In the genomic region with DNA sequence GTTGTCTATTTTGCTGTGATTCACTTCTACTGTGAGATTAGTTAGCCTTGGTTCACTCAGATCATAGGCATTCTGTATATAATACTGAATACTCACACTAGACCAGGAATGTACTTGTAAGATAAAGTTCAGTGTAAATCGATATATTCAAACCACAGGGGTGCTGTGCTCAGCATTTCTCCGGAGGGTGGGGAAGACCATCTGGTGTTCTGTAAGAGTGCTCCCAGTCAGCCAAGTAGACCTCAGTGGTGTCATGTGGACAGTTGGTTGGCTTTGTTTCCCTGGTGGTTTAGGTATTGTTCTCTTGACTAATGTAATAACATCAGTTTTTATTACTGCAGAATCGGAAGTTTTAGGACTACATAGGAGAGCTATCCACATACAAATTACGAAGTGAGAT, we compare ENCODE assay signal across 19 mouse cellular contexts. TPM values are rescaled to one million over a fixed set of nuclear protein-coding genes. Genes with fewer than 3 reads are reported as not detected.
DNase-seq lines count a peak whose midpoint lies in the region; ATAC-seq and TF ChIP-seq lines count a peak whose summit lies in the region.
"Had no signal": no experiment of that assay in that cellular context is flagged by ENCODE, and none has a peak within 500 bp of the region (broad histone marks: within the 10 kb centered on the region; RNA-seq: fewer than 3 reads in every experiment).

No protein-coding gene starts in this region.

- TF ChIP-seq POLR2A in limb, embryonic 14.5 days (IDR thresholded peaks at IDR 0.05; ENCODE audit: borderline replicate concordance, extremely low read depth, insufficient read depth, insufficient read length) = no peak
- no peak for TF ChIP-seq POLR2A in brain, embryonic 14.5 days (IDR thresholded peaks at IDR 0.05; ENCODE audit: borderline replicate concordance, extremely low read depth, insufficient read depth, insufficient read length, poor library complexity, severe bottlenecking)

- peak; percentile 42 for DNase-seq in cerebellum, adult 11-12 months
- DNase-seq in cerebellum, postnatal 4 days (ENCODE audit: low spot score in 2 of 2) = no peak
- no peak for DNase-seq in limb, embryonic 14.5 days (ENCODE audit: low spot score)
- no peak for DNase-seq in limb, embryonic 10.5 days (ENCODE audit: low spot score)
- peak; percentile 42 for DNase-seq in brain, embryonic 14.5 days (ENCODE audit: low read depth)
- DNase-seq in adrenal gland, postnatal 36 days = no peak
- no peak for DNase-seq in heart, adult 8-10 months (ENCODE audit: low spot score)
- DNase-seq: adrenal gland, postnatal 10 days; gastrocnemius, postnatal 14 days; kidney, adult 18-20 months; kidney, postnatal 4 days; retina, postnatal 1 day; thymus, adult 2 months had no signal

- H3K9ac ChIP-seq in limb, embryonic 14.5 days (ENCODE audit: low read depth, low read length, severe bottlenecking) = no peak overlapping the region
- H3K9ac ChIP-seq in stomach, embryonic 16.5 days (ENCODE audit: low read length) = no peak overlapping the region
- H3K9ac ChIP-seq: hindbrain, embryonic 14.5 days; midbrain, embryonic 12.5 days; neural tube, embryonic 12.5 days had no signal

- no peak overlapping the region for H3K4me2 ChIP-seq in limb, embryonic 14.5 days (replicated peaks; ENCODE audit: low read depth, low read length, severe bottlenecking)
- H3K4me2 ChIP-seq in stomach, embryonic 16.5 days (ENCODE audit: low read depth, low read length) = no peak overlapping the region
- H3K4me2 ChIP-seq: hindbrain, embryonic 14.5 days; midbrain, embryonic 12.5 days; neural tube, embryonic 12.5 days had no signal

- peaks cover 68% of the 10 kb centered on the region for H3K36me3 ChIP-seq in limb, embryonic 14.5 days (ENCODE audit: control insufficient read depth, insufficient read depth, low read length)
- H3K36me3 ChIP-seq in limb, embryonic 10.5 days = peaks cover 74% of the 10 kb centered on the region
- H3K36me3 ChIP-seq in stomach, embryonic 16.5 days (ENCODE audit: control insufficient read depth, insufficient read depth, low read length) = peaks cover 5% of the 10 kb centered on the region; the same call in 1 of the 2 replicates

- H3K4me1 ChIP-seq in limb, embryonic 14.5 days (ENCODE audit: control insufficient read depth, insufficient read depth, low read length) = no peaks in the 10 kb centered on the region
- no peaks in the 10 kb centered on the region for H3K4me1 ChIP-seq in limb, embryonic 10.5 days
- no peaks in the 10 kb centered on the region for H3K4me1 ChIP-seq in stomach, embryonic 16.5 days (ENCODE audit: control insufficient read depth, insufficient read depth, low read length)
- H3K4me1 ChIP-seq: midbrain, embryonic 12.5 days; neural tube, embryonic 12.5 days had no signal

- ATAC-seq in limb, embryonic 14.5 days (ENCODE audit: low FRiP score, low read depth) = peak; percentile 51; the same call in 1 of the 2 replicates
- ATAC-seq in stomach, embryonic 16.5 days (ENCODE audit: insufficient read depth, low FRiP score) = 0 out of 2 replicates have a peak, but pooled peaks have one; percentile 10
- ATAC-seq: lung, postnatal 0 days had no signal

- no peak overlapping the region for H3K27ac ChIP-seq in limb, embryonic 14.5 days (replicated peaks; ENCODE audit: low read depth, low read length)
- no peak overlapping the region for H3K27ac ChIP-seq in limb, embryonic 10.5 days
- H3K27ac ChIP-seq in stomach, embryonic 16.5 days (ENCODE audit: low read length) = no peak overlapping the region
- H3K27ac ChIP-seq: hindbrain, embryonic 14.5 days; midbrain, embryonic 12.5 days; neural tube, embryonic 12.5 days had no signal

- H3K4me3 ChIP-seq in limb, embryonic 14.5 days (replicated peaks; ENCODE audit: low read length) = no peak overlapping the region
- no peak overlapping the region for H3K4me3 ChIP-seq in limb, embryonic 10.5 days
- H3K4me3 ChIP-seq in stomach, embryonic 16.5 days (replicated peaks; ENCODE audit: low read length) = no peak overlapping the region
- H3K4me3 ChIP-seq: erythroblast, embryonic 14.5 days; midbrain, embryonic 12.5 days; neural tube, embryonic 12.5 days had no signal

- WGBS in limb, embryonic 14.5 days = 70% methylated on average over 4 of the region's 4 CpGs
- WGBS in limb, embryonic 10.5 days = 93% methylated on average over 4 of the region's 4 CpGs
- 65% methylated on average over 4 of the region's 4 CpGs for WGBS in stomach, embryonic 16.5 days

- TF ChIP-seq CTCF in brain, embryonic 14.5 days (IDR thresholded peaks at IDR 0.05; ENCODE audit: borderline replicate concordance, extremely low read depth, insufficient read depth, insufficient read length) = no peak

- no peaks in the 10 kb centered on the region for H3K27me3 ChIP-seq in limb, embryonic 14.5 days (ENCODE audit: control insufficient read depth, insufficient read depth, low read length)
- no peaks in the 10 kb centered on the region for H3K27me3 ChIP-seq in limb, embryonic 10.5 days (ENCODE audit: low read depth, poor library complexity, severe bottlenecking)
- H3K27me3 ChIP-seq in stomach, embryonic 16.5 days (ENCODE audit: control insufficient read depth, insufficient read depth, low read length) = no peaks in the 10 kb centered on the region
- H3K27me3 ChIP-seq: midbrain, embryonic 12.5 days; neural tube, embryonic 12.5 days had no signal

- H3K9me3 ChIP-seq in limb, embryonic 14.5 days (ENCODE audit: control insufficient read depth, low read length) = no peaks in the 10 kb centered on the region
- no peaks in the 10 kb centered on the region for H3K9me3 ChIP-seq in limb, embryonic 10.5 days (replicated peaks)
- no peaks in the 10 kb centered on the region for H3K9me3 ChIP-seq in stomach, embryonic 16.5 days (replicated peaks; ENCODE audit: control insufficient read depth, low read length)
- H3K9me3 ChIP-seq: midbrain, embryonic 12.5 days; neural tube, embryonic 12.5 days had no signal

RNA-seq across cellular contexts. Expression of gene Nudt4, which starts 18.9 kb away (rescaled TPM):
- polyA plus RNA-seq in limb, embryonic 14.5 days (2012; rRNA removed) = 58.7 and 64.7 TPM in 2 replicates
- polyA plus RNA-seq in limb, embryonic 14.5 days (2014; fragmentation: Nextera tagmentation; extraction: Ambion mirVana) = 108 and 121 TPM in 2 replicates
- polyA plus RNA-seq in limb, embryonic 10.5 days (2016; fragmentation: Nextera tagmentation; extraction: Ambion mirVana) = 76.0 and 78.7 TPM in 2 replicates
- 53.4 and 64.6 TPM in 2 replicates for polyA plus RNA-seq in brain, embryonic 14.5 days (2012; rRNA removed)
- 46.0 and 53.6 TPM in 2 replicates for polyA plus RNA-seq in stomach, embryonic 16.5 days (2015; fragmentation: Nextera tagmentation; extraction: Ambion mirVana)
- total RNA-seq in adrenal gland, postnatal 36 days (2021) = 100 to 1,000 TPM; 145 to 149 TPM
- total RNA-seq in heart, adult 8-10 months (2022) = 100 to 1,000 TPM; 276 to 382 (median 344) TPM

RNA-seq across cellular contexts. Expression of gene Ube2n, which starts 30.1 kb away (rescaled TPM):
- polyA plus RNA-seq in limb, embryonic 14.5 days (2012; rRNA removed) = 188 and 225 TPM in 2 replicates
- 276 and 290 TPM in 2 replicates for polyA plus RNA-seq in limb, embryonic 14.5 days (2014; fragmentation: Nextera tagmentation; extraction: Ambion mirVana)
- polyA plus RNA-seq in limb, embryonic 10.5 days (2016; fragmentation: Nextera tagmentation; extraction: Ambion mirVana) = 432 and 466 TPM in 2 replicates
- polyA plus RNA-seq in brain, embryonic 14.5 days (2012; rRNA removed) = 231 and 242 TPM in 2 replicates
- polyA plus RNA-seq in stomach, embryonic 16.5 days (2015; fragmentation: Nextera tagmentation; extraction: Ambion mirVana) = 291 and 302 TPM in 2 replicates
- 100 to 1,000 TPM; 138 to 147 TPM for total RNA-seq in adrenal gland, postnatal 36 days (2021)
- 100 to 1,000 TPM in 1 of 4 experiments, 10 to 100 TPM in 3; 85.8 to 102 (median 94.5) TPM for total RNA-seq in heart, adult 8-10 months (2022)

RNA-seq across cellular contexts. Expression of gene Mrpl42, which starts 43.3 kb away (rescaled TPM):
- 171 and 184 TPM in 2 replicates for polyA plus RNA-seq in limb, embryonic 14.5 days (2012; rRNA removed)
- polyA plus RNA-seq in limb, embryonic 14.5 days (2014; fragmentation: Nextera tagmentation; extraction: Ambion mirVana) = 303 and 314 TPM in 2 replicates
- 356 and 383 TPM in 2 replicates for polyA plus RNA-seq in limb, embryonic 10.5 days (2016; fragmentation: Nextera tagmentation; extraction: Ambion mirVana)
- 138 and 177 TPM in 2 replicates for polyA plus RNA-seq in brain, embryonic 14.5 days (2012; rRNA removed)
- 309 and 318 TPM in 2 replicates for polyA plus RNA-seq in stomach, embryonic 16.5 days (2015; fragmentation: Nextera tagmentation; extraction: Ambion mirVana)
- total RNA-seq in adrenal gland, postnatal 36 days (2021) = 100 to 1,000 TPM; 115 to 120 TPM
- total RNA-seq in heart, adult 8-10 months (2022) = 100 to 1,000 TPM; 415 to 495 (median 478) TPM

Comparison
In these comparisons a context has a peak if more than half of its experiments do, and no peak if none do; other contexts are left out.
1. DNase-seq: peak in cerebellum, adult 11-12 months (single experiment) and brain, embryonic 14.5 days (single experiment); none in cerebellum, postnatal 4 days (0 of 2), limb, embryonic 14.5 days (single experiment), limb, embryonic 10.5 days (single experiment), adrenal gland, postnatal 36 days (0 of 2) and heart, adult 8-10 months (single experiment).